Mouse (Mus musculus): Measurements from ENCODE around the gene Nasp. TPM values are rescaled to one million over a fixed set of nuclear protein-coding genes. Genes with fewer than 3 reads are reported as not detected.

Nasp gene
- polyA plus RNA-seq, 1 experiment from 2014 or later: 80.6 TPM

DNA sequence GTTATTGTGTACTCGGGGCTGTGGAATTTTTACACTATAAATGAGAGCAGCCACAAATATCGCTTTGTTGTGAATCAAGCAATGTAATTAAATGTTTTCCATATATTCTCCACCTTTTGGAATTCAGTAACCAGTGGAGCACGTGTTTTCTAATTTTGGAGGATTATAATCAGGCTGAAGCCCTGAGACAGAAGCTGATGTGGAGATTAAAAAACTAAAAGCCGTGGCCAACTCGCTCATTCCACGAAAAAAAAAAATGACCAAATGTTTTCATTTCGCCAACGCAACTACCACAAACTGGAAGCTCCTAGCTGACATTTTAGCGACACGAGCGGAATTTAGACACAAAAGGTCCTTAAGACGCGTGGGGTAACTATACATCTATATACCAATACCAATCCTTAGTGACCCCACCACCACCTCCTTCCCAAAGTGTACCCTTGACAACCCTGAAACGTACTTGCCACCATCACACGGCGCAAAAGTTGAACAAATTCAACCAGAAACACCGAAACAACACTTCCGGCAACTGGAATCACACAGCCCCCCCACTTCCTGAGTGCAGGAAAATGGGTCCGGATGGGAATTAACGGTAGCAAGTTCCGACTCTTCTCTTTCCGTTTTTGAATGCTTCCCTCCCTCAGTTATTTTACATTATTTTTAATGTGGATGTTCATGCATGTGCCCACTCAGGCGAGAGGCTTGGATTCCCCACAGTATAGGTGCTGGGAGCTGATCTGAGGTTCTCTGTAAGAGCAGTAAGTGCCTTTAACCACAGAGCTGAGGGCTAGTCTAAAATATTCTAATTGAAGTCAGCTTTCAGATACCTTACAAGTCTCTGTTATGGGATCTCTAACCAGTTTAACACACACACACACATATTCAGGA, 72.1 kb downstream of the Nasp start, which contains the start of gene Tmem69:
Gene Tmem69, minus strand, starts transcription at position 524 of the 888 bp plus-strand sequence.
- Histone ChIP-seq H3K9ac (ENCODE audit: low read depth, low read length) (peak within 1 kb of the TSS; percentile 76), H3K4me2 (ENCODE audit: low read length) (peak within 1 kb of the TSS; percentile 97), H3K9me3 (ENCODE audit: control insufficient read depth, low read length) (no peaks in the 10 kb centered on the region), H3K27ac (ENCODE audit: low read depth, low read length) (peak within 1 kb of the TSS; percentile 90), H3K4me1 (ENCODE audit: control insufficient read depth, insufficient read depth, low read depth, low read length) (peaks cover 15% of the 10 kb centered on the region), H3K36me3 (ENCODE audit: control insufficient read depth, insufficient read depth, low read length) (peaks cover 6% of the 10 kb centered on the region; the same call in 1 of the 2 replicates), H3K27me3 (replicated peaks; ENCODE audit: control insufficient read depth, insufficient read depth, low read length) (no peaks in the 10 kb centered on the region), H3K4me3 (ENCODE audit: low read length) (peak within 1 kb of the TSS; percentile 65)
- 4% methylated on average over 23 of the region's 23 CpGs for WGBS
- ATAC-seq: no peak

DNA sequence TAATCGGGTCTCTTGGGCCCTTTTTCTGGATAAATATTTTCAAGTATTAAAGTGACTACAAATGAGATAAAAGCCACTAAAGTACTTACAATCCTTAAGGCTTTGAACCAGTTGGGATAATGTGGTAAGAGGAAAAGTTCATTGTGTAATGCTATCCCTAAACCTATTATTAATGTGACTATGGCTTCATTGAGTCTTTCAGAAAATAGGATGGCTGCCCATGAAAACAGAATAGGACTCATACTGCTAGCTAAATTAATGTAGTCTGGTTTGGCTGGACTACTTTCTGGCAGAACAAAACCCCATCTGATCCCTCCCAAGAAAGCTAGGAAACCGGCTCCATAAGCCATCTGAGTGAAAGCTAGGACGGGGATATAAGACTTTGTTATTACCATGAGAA, 74.7 kb downstream of the Nasp start:
- peaks cover 6% of the 10 kb centered on the region; the same call in 1 of the 2 replicates for H3K36me3 ChIP-seq (ENCODE audit: control insufficient read depth, insufficient read depth, low read length)
- ATAC-seq: no peak
- no peak overlapping the region for H3K4me2 ChIP-seq (ENCODE audit: low read length)
- H3K27ac ChIP-seq (ENCODE audit: low read depth, low read length): no peak overlapping the region
- 89% methylated on average over 3 of the region's 3 CpGs for WGBS
- no peaks in the 10 kb centered on the region for H3K9me3 ChIP-seq (ENCODE audit: control insufficient read depth, low read length)
- H3K9ac ChIP-seq (ENCODE audit: low read depth, low read length): no peak overlapping the region
- H3K4me1 ChIP-seq (ENCODE audit: control insufficient read depth, insufficient read depth, low read depth, low read length): peaks cover 5% of the 10 kb centered on the region; the same call in 1 of the 2 replicates
- no peak overlapping the region for H3K4me3 ChIP-seq (ENCODE audit: low read length)
- no peaks in the 10 kb centered on the region for H3K27me3 ChIP-seq (replicated peaks; ENCODE audit: control insufficient read depth, insufficient read depth, low read length)

Other genes with a start within 250 kb of the Nasp start
- 32.2 and 40.4 TPM in 2 replicates for gene Mast2, start 163.8 kb downstream of the Nasp start, polyA plus RNA-seq (2015; fragmentation: Nextera tagmentation; extraction: Ambion mirVana)
- gene Ipp, start 120.4 kb downstream of the Nasp start, polyA plus RNA-seq (2015; fragmentation: Nextera tagmentation; extraction: Ambion mirVana): 12.9 and 13.0 TPM in 2 replicates
- gene Tmem69, start 72.0 kb downstream of the Nasp start, polyA plus RNA-seq (2015; fragmentation: Nextera tagmentation; extraction: Ambion mirVana): 20.1 and 22.2 TPM in 2 replicates
- 12.1 and 14.6 TPM in 2 replicates for gene Gpbp1l1, start 70.3 kb downstream of the Nasp start, polyA plus RNA-seq (2015; fragmentation: Nextera tagmentation; extraction: Ambion mirVana)
- 4.0 and 5.6 TPM in 2 replicates for gene Ccdc17, start 31.3 kb downstream of the Nasp start, polyA plus RNA-seq (2015; fragmentation: Nextera tagmentation; extraction: Ambion mirVana)
- 763 and 799 TPM in 2 replicates for gene Akr1a1, start 23.7 kb upstream of the Nasp start, polyA plus RNA-seq (2015; fragmentation: Nextera tagmentation; extraction: Ambion mirVana)
- gene Prdx1, start 57.6 kb upstream of the Nasp start, polyA plus RNA-seq (2015; fragmentation: Nextera tagmentation; extraction: Ambion mirVana): 466 and 468 TPM in 2 replicates
- gene Mmachc, start 80.5 kb upstream of the Nasp start, polyA plus RNA-seq (2015; fragmentation: Nextera tagmentation; extraction: Ambion mirVana): 22.6 and 24.5 TPM in 2 replicates
- gene Ccdc163, start 80.6 kb upstream of the Nasp start, polyA plus RNA-seq (2015; fragmentation: Nextera tagmentation; extraction: Ambion mirVana): 8.0 and 11.2 TPM in 2 replicates
- 3.0 and 3.1 TPM in 2 replicates for gene Tesk2, start 93.0 kb upstream of the Nasp start, polyA plus RNA-seq (2015; fragmentation: Nextera tagmentation; extraction: Ambion mirVana)
- 29.6 and 30.1 TPM in 2 replicates for gene Toe1, start 179.7 kb upstream of the Nasp start, polyA plus RNA-seq (2015; fragmentation: Nextera tagmentation; extraction: Ambion mirVana)
- gene Mutyh, start 179.8 kb upstream of the Nasp start, polyA plus RNA-seq (2015; fragmentation: Nextera tagmentation; extraction: Ambion mirVana): 6.8 and 9.1 TPM in 2 replicates
- 2.1 and 2.3 TPM in 2 replicates for gene Hpdl, start 193.8 kb upstream of the Nasp start, polyA plus RNA-seq (2015; fragmentation: Nextera tagmentation; extraction: Ambion mirVana)
- 4.1 and 4.8 TPM in 2 replicates for gene Zswim5, start 249.4 kb upstream of the Nasp start, polyA plus RNA-seq (2015; fragmentation: Nextera tagmentation; extraction: Ambion mirVana)

Measured in hindbrain, embryonic 16.5 days (tissue).